Mouse (Mus musculus) lung, adult 2 months (tissue): ENCODE results near the gene Klf4.

Source experiments
- CTCF ChIP-seq: fragments of 200-500 bp; IDR thresholded peaks from 2 replicates; pipeline ENCODE4 v1.5.1; 2011; ENCODE audit warnings: mild to moderate bottlenecking, low read length, control low read depth; ENCODE audit not compliant: insufficient read depth
- POLR2A ChIP-seq: fragments of 200-500 bp; IDR thresholded peaks from 2 replicates; pipeline ENCODE4 v1.6.1; 2011; ENCODE audit warnings: low read depth, mild to moderate bottlenecking, control low read depth, low read length, borderline replicate concordance; ENCODE audit errors: extremely low read depth

- TF ChIP-seq POLR2A (no peak), CTCF (no peak)
These were observed 2.7 kb upstream of the Klf4 start for GRCm38 (mm10) chr4:55535012-55535411.
